Mouse (Mus musculus): ENCODE data around the gene Ccnyl1. TPM values are rescaled to one million over a fixed set of nuclear protein-coding genes. Genes with fewer than 3 reads are reported as not detected.

The Ccnyl1 gene
- polyA plus RNA-seq, 1 experiment from 2014 or later: 24.6 TPM

- no peaks in the 10 kb centered on the region for H3K27me3 ChIP-seq
- TF ChIP-seq CTCF (IDR thresholded peaks at IDR 0.05): no peak
- no peak for DNase-seq (ENCODE audit: low read depth, low spot score)
- ATAC-seq: peak; percentile 57
- POLR2A ChIA-PET: no interaction called here
- CTCF ChIA-PET: interaction anchor here (1.3 to 1.9 kb wide), 4 partner anchors 10 to 162 kb away, joined by 4 to 8 read pairs (median 4); partner anchors contain the start of gene Fzd5
- in situ Hi-C loops (cut with MboI; ENCODE audit: low pct_unique_long_range_greater_than_20kb): no loop called here
Observed at GRCm38 (mm10) chr1:64755971-64756639, 65.8 kb downstream of the Ccnyl1 start.

- ChIA-PET POLR2A (no interaction called here), CTCF (interaction anchor here (1.3 to 1.9 kb wide), 4 partner anchors 10 to 162 kb away, joined by 4 to 8 read pairs (median 4); partner anchors contain the start of gene Fzd5)
- DNase-seq (ENCODE audit: low read depth, low spot score) (no peak), ATAC-seq (peak; percentile 4)
- TF ChIP-seq CTCF (IDR thresholded peaks at IDR 0.05): no peak
- no peaks in the 10 kb centered on the region for H3K27me3 ChIP-seq
- in situ Hi-C loops (cut with MboI; ENCODE audit: low pct_unique_long_range_greater_than_20kb): no loop called here
Observed at GRCm38 (mm10) chr1:64756640-64757030, 66.4 kb downstream of the Ccnyl1 start.

GRCm38 (mm10) chr1:64757254-64757653 lies 67.0 kb downstream of the Ccnyl1 start:
- POLR2A ChIA-PET: interaction anchor here (0.6 kb wide), 2 partner anchors 39 to 157 kb away, joined by 3 to 9 read pairs; no protein-coding TSS in a partner anchor
- TF ChIP-seq CTCF (IDR thresholded peaks at IDR 0.05): no peak
- DNase-seq (ENCODE audit: low read depth, low spot score): no peak

GRCm38 (mm10) chr1:64757766-64758165 lies 67.5 kb downstream of the Ccnyl1 start:
- ATAC-seq: no peak
- no peak for TF ChIP-seq CTCF (IDR thresholded peaks at IDR 0.05)
- DNase-seq (ENCODE audit: low read depth, low spot score): no peak
- H3K27me3 ChIP-seq: no peaks in the 10 kb centered on the region
- in situ Hi-C loops (cut with MboI; ENCODE audit: low pct_unique_long_range_greater_than_20kb): no loop called here
- ChIA-PET POLR2A (interaction anchor here (0.6 kb wide), 2 partner anchors 39 to 156 kb away, joined by 3 to 9 read pairs; no protein-coding TSS in a partner anchor), CTCF (interaction anchor here (0.9 kb wide), 1 partner anchor 161 kb away, joined by 3 read pairs; no protein-coding TSS in a partner anchor)

More at GRCm38 (mm10) chr1:64757254-64757653, 67.0 kb downstream of the Ccnyl1 start:
- CTCF ChIA-PET: interaction anchor here (0.9 to 1.9 kb wide), 3 partner anchors 9 to 161 kb away, joined by 3 to 8 read pairs (median 5); partner anchors contain the start of gene Fzd5
- no peaks in the 10 kb centered on the region for H3K27me3 ChIP-seq
- in situ Hi-C loops (cut with MboI; ENCODE audit: low pct_unique_long_range_greater_than_20kb): no loop called here
- ATAC-seq: no peak

- no peaks in the 10 kb centered on the region for H3K27me3 ChIP-seq
- ChIA-PET CTCF (no interaction called here), POLR2A (no interaction called here)
- no peak for DNase-seq (ENCODE audit: low read depth, low spot score)
- in situ Hi-C loops (cut with MboI; ENCODE audit: low pct_unique_long_range_greater_than_20kb): no loop called here
- no peak for TF ChIP-seq CTCF (IDR thresholded peaks at IDR 0.05)
- ATAC-seq: no peak
Observed at GRCm38 (mm10) chr1:64761646-64762045, 71.4 kb downstream of the Ccnyl1 start.

GRCm38 (mm10) chr1:64770169-64770568 lies 79.9 kb downstream of the Ccnyl1 start:
- H3K27me3 ChIP-seq: no peaks in the 10 kb centered on the region
- no peak for TF ChIP-seq CTCF (IDR thresholded peaks at IDR 0.05)
- ATAC-seq (no peak), DNase-seq (ENCODE audit: low read depth, low spot score) (no peak)
- in situ Hi-C loops (cut with MboI; ENCODE audit: low pct_unique_long_range_greater_than_20kb): no loop called here
- CTCF ChIA-PET: no interaction called here
- POLR2A ChIA-PET: no interaction called here

- TF ChIP-seq CTCF (IDR thresholded peaks at IDR 0.05): no peak
- no peaks in the 10 kb centered on the region for H3K27me3 ChIP-seq
- ATAC-seq (no peak), DNase-seq (ENCODE audit: low read depth, low spot score) (no peak)
- ChIA-PET POLR2A (no interaction called here), CTCF (no interaction called here)
- in situ Hi-C loops (cut with MboI; ENCODE audit: low pct_unique_long_range_greater_than_20kb): no loop called here
Observed at GRCm38 (mm10) chr1:64773305-64773704, 83.0 kb downstream of the Ccnyl1 start.

Other genes starting within 250 kb of the Ccnyl1 start
- 27.1 TPM for gene Creb1, start 157.8 kb upstream of the Ccnyl1 start, polyA plus RNA-seq (2021)
- 22.1 TPM for gene Mettl21a, start 73.2 kb upstream of the Ccnyl1 start, polyA plus RNA-seq (2021)
- 12.0 TPM for gene Fzd5, start 47.3 kb downstream of the Ccnyl1 start, polyA plus RNA-seq (2021)